Mouse (Mus musculus): ENCODE measurements around the gene Sde2. TPM values are rescaled to one million over a fixed set of nuclear protein-coding genes. Genes with fewer than 3 reads are reported as not detected.

Sde2 gene
- total RNA-seq, 1 experiment from 2014 or later: 22.6 TPM

Other genes with a start within 250 kb of the Sde2 start
- gene Lin9, start 210.0 kb upstream of the Sde2 start, total RNA-seq (2021): 6.9 and 7.2 TPM in 2 replicates
- gene Mixl1, start 154.1 kb upstream of the Sde2 start, total RNA-seq (2021): not detected in 2 replicates
- 41.8 and 43.0 TPM in 2 replicates for gene Acbd3, start 125.1 kb upstream of the Sde2 start, total RNA-seq (2021)
- 803 and 817 TPM in 2 replicates for gene H3f3a, start 37.2 kb upstream of the Sde2 start, total RNA-seq (2021)
- 0.30 TPM in 1 of 2 replicates, not detected in the other for gene Lefty2, start 42.0 kb downstream of the Sde2 start, total RNA-seq (2021)
- 29.9 and 38.0 TPM in 2 replicates for gene Pycr2, start 53.2 kb downstream of the Sde2 start, total RNA-seq (2021)
- gene Lefty1, start 83.9 kb downstream of the Sde2 start, total RNA-seq (2021): 1.3 and 1.6 TPM in 2 replicates
- 44.4 and 56.2 TPM in 2 replicates for gene Tmem63a, start 91.2 kb downstream of the Sde2 start, total RNA-seq (2021)
- gene Ephx1, start 169.8 kb downstream of the Sde2 start, total RNA-seq (2021): 57.9 and 71.2 TPM in 2 replicates
- gene 9130409I23Rik, start 200.1 kb downstream of the Sde2 start, total RNA-seq (2021): 0.30 TPM in 1 of 2 replicates, not detected in the other